Mouse (Mus musculus) layer of hippocampus, adult 18-20 months (tissue): Measurements from ENCODE around the gene Cox6a2. TPM values are rescaled to one million over a fixed set of nuclear protein-coding genes. Genes with fewer than 3 reads are reported as not detected.

Experiments
- total RNA-seq, 2 experiments: library from RNA; stranded (reverse); gene quantifications; 2 replicates each; pipeline ENCODE4 v1.2.3; 2021

Gene Cox6a2
- total RNA-seq, 2 experiments from 2014 or later = 4.7 TPM

Other genes starting within 250 kb of the Cox6a2 start
- 100 to 1,000 TPM; 279 to 285 TPM for gene Fus, start 238.9 kb downstream of the Cox6a2 start, total RNA-seq
- 1 to 10 TPM; 2.1 to 3.2 TPM for gene Pycard, start 212.5 kb downstream of the Cox6a2 start, total RNA-seq
- under 1 TPM; 0.32 to 0.58 TPM for gene Trim72, start 202.4 kb downstream of the Cox6a2 start, total RNA-seq
- 10 to 100 TPM; 11.0 to 11.2 TPM for gene Itgam, start 143.7 kb downstream of the Cox6a2 start, total RNA-seq
- under 1 TPM in 1 of 2 experiments, not detected in 1; 0.25 TPM for gene Gm49368, start 143.7 kb downstream of the Cox6a2 start, total RNA-seq
- gene Itgax, start 76.8 kb downstream of the Cox6a2 start, total RNA-seq = under 1 TPM; 0.13 to 0.59 TPM
- gene Itgad, start 52.0 kb downstream of the Cox6a2 start, total RNA-seq = under 1 TPM; 0.20 to 0.71 TPM
- gene Armc5, start 31.0 kb upstream of the Cox6a2 start, total RNA-seq = 10 to 100 TPM; 11.5 to 12.6 TPM
- gene 9130023H24Rik, start 31.6 kb upstream of the Cox6a2 start, total RNA-seq = 1 to 10 TPM; 3.3 TPM
- gene Tgfb1i1, start 40.4 kb upstream of the Cox6a2 start, total RNA-seq = 10 to 100 TPM in 1 of 2 experiments, 1 to 10 TPM in 1; 9.2 to 12.0 TPM
- gene Slc5a2, start 59.3 kb upstream of the Cox6a2 start, total RNA-seq = not detected
- 10 to 100 TPM; 24.0 to 25.9 TPM for gene BC017158, start 91.8 kb upstream of the Cox6a2 start, total RNA-seq
- gene Rgs10, start 212.4 kb upstream of the Cox6a2 start, total RNA-seq = 10 to 100 TPM; 42.3 to 45.3 TPM